Mouse (Mus musculus) T-helper 17 cell (primary cell): ENCODE measurements around the gene Mrrf.

Source experiments
- in situ Hi-C, 2 experiments: fragments of 300-600 bp; cut with MboI, MseI; formaldehyde crosslinking; loops; 1 replicate in 1 of 2; 2 replicates in 1 of 2; pipeline ENCODE4 v1.15.1; 2025; ENCODE audit warnings: high pct_unique_total_duplicates in 2 of 2

Gene Mrrf

GRCm38 (mm10) chr2:36197919-36198881 lies 62.0 kb downstream of the Mrrf start:
- in situ Hi-C loops = no loop called here

DNA sequence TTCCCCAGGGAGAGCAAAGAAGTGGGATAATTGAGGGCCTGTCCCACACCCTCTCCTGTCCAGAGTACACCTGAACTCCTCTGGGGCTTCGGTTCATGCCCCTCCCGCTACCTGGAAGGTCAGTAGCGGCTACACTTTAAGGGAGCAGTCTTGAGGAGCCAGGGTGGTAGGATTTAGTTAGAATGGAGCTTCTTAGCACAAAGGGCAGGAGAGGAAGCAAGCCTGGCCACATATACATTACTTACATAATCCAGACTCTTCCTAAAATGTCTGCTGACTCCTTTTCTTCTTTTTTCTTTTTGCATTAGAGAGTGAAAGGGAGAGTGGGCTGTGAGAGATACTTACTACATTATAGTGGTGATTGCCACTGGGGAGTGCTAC lies 62.7 kb downstream of the Mrrf start:
- in situ Hi-C loops = no loop called here

DNA sequence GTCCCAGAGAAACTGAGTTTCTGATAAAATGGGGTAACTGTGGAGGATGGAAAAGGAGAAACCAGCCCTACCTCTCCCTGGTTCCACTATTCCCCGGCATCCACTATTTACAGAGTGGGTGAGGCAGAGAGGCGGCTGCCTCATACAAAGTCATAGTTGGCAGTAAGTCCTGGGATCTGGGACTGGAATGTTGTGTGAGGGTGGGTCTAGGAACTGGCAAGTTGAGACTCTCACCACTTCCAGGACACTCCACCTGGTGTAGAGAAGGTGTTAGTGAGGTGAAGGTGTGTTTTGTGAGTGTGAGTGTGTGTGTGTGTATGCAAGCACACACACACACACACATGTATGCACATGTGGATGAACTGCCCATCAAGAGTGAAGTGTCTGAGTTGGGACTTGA lies 64.6 kb downstream of the Mrrf start:
- in situ Hi-C loops = no loop called here

- in situ Hi-C loops = no loop called here
Measured at GRCm38 (mm10) chr2:36201756-36202610, 65.8 kb downstream of the Mrrf start.

DNA sequence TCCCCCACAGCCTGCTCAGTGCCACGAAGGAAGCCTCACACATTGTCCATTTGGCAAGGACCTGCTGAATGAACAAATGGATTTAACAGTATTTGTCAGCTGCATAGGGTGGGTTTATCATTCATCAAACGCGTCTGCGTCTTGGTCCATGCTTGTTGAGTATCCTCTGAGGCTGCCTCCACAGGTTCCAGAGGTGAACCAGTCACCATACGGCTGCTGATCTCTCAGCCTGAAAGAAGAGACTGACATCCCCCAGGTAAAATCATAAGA lies 66.4 kb downstream of the Mrrf start:
- in situ Hi-C loops = no loop called here

DNA sequence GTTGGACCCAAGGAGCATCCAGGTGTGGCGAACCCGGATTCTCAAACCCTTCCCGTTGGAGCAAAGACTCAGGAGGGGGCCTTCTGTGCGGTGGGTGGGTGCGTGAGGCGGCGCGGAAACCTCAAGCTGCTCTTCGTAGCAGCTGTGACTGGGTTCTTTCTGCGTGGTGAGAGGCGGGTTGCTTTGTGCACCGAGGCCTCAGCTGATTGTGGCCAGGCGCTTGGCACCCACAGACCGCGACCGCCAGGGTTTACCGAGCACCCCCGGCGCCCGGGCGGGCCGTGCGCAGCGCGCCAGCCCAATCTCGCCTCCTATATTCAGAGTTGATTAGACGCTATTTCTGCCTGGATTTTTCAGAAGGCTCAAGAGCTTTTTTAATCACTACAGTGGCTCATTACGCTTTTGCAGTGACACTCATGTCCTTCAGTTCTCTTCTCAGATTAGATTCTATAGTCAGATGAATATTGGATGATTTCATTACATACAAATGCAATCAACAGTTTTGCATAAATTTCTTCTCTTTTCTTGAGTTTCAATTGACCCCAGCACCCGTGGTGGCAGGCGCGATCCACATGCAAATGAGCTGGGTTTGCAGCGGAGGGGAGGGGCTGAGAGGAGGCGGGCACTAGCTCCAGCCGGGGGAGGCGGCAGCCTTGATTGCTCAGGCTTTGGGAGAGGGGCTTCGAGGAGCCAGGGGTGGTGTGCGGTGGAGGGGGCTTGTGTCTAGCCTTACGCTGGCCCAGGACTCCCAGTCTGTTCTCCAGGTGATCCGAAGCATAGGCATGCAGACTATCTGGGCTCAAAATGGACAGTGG lies 67.0 kb downstream of the Mrrf start:
- in situ Hi-C loops = no loop called here

DNA sequence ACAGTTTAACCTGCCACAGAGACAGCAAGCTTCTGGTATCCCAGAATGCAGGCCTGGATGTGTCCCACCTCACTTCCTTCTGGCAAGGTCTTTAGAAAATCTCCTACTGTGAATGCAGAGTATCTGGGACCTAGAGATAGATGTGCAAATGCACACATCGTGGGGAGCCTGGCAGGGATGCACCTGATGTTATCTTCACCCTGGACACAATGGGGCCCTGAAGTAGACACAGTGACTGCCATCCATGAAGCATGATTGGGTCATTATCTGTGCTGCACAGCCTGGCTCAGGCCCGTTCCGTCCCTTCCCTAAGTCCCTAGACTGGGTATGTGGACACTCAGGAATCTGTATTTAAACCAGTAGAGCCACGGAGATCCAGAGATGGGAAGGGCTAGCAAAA lies 68.4 kb downstream of the Mrrf start:
- in situ Hi-C loops = no loop called here

- in situ Hi-C loops = no loop called here
Measured at GRCm38 (mm10) chr2:36207071-36207470, 70.9 kb downstream of the Mrrf start.

DNA sequence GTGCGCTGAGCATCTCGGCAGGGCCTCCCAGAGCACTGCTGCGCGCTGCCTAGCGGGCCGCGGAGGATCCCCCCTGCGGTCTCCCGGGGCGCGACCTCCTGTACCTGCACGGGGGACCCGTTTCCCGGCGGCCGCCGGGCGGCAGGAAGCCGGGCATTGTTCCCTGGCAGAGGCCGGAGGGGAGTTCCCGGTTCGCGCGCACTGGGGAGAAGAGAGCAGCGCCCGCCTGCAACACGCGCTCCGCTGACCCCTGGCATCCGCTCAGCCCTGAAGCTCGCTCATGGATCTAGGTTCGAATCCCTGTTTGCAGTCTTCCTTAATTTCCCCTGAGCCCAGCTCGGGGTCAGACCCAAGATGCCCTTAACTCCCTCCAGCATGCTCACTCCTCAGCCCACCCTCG lies 74.6 kb downstream of the Mrrf start:
- in situ Hi-C loops = loop anchor here (5.0 kb wide), 2 partner anchors 108 to 203 kb away; no protein-coding TSS in a partner anchor

GRCm38 (mm10) chr2:36211785-36212184 lies 75.6 kb downstream of the Mrrf start:
- in situ Hi-C loops = loop anchor here (5.0 kb wide), 2 partner anchors 109 to 204 kb away; no protein-coding TSS in a partner anchor

GRCm38 (mm10) chr2:36213108-36213507 lies 76.9 kb downstream of the Mrrf start:
- in situ Hi-C loops = loop anchor here (5.0 kb wide), 2 partner anchors 111 to 206 kb away; no protein-coding TSS in a partner anchor

DNA sequence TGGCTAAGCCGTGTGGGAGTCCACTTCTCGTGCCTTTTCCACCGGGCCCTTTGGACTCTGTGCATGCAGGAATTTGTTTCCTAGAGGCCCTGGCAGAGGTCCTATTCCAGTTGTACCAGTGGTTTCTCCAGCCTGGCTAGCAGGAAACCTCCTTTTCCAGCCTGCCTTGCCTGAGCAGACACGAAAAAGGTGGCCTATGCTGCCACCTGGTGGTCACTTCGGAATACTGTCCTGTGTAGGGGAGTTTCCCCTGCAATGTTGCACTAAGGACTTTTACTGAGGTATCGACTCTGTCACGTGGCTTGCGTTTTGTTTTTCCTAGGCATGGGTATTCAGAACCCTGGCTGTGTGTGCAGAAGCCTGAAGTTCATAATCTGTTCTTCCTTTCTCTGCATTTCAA lies 77.8 kb downstream of the Mrrf start:
- in situ Hi-C loops = loop anchor here (5.0 kb wide), 2 partner anchors 112 to 207 kb away; no protein-coding TSS in a partner anchor

DNA sequence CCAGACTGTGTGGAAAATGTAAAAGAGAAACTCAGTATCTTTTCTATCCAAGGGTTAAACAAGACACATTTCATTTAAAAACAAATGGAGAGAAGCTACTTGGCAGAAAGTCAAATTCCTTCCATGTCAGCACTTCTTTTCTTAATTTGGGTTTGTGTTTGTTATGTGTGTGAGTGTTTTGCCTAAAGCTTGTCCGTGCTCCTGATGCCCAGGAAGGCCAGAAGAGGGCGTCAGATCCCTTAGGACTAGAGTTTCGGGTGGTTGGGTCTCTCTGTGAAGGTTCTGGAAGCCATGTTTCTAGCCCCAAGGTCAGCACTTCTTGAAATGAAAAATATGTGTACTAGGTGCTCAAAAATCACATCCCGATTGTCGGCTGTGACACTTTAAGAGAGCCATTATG lies 78.2 kb downstream of the Mrrf start:
- in situ Hi-C loops = loop anchor here (5.0 kb wide), 2 partner anchors 112 to 207 kb away; no protein-coding TSS in a partner anchor

GRCm38 (mm10) chr2:36215203-36215739 lies 79.1 kb downstream of the Mrrf start:
- in situ Hi-C loops = no loop called here

GRCm38 (mm10) chr2:36216546-36216945 lies 80.4 kb downstream of the Mrrf start:
- in situ Hi-C loops = no loop called here

- in situ Hi-C loops = no loop called here
Measured at GRCm38 (mm10) chr2:36216953-36217573, 80.9 kb downstream of the Mrrf start.

GRCm38 (mm10) chr2:36217692-36218233 lies 81.6 kb downstream of the Mrrf start:
- in situ Hi-C loops = no loop called here

- in situ Hi-C loops = no loop called here
Measured at GRCm38 (mm10) chr2:36220106-36220505, 83.9 kb downstream of the Mrrf start.

- in situ Hi-C loops = no loop called here
Measured at GRCm38 (mm10) chr2:36220891-36221290, 84.7 kb downstream of the Mrrf start.

DNA sequence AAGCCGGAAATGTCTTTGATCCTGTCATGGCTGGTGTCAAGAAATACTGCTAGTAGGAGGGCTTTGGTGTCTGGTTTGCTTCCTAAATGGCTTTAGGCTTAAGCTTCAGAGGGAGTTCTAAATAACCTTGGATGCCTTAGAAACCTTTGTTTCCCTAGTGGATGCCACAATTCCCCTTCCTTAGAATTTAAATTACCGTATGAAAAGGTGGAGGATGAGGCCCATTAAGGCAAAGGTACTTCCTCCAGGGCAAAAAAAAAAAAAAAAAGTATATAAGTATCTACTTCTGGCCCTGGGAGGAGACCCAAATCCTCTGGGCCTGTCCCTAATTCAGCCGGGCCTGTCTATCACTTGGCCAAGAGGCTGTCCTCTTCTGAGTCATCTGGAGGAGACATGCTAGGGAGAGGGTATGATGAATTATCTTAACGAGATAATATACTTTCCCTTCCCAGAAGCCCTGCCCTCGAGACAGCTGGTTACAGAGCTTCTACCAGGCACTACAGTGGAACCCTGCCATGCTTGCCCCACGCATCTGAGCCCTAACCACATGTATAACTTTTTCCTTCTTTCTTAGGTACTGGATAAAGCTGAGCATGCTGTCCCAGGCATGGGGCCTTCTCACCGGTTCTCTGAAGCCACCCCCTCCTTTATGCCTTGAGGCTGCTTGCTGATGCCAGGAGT lies 86.1 kb downstream of the Mrrf start:
- in situ Hi-C loops = no loop called here
